Mouse (Mus musculus): ENCODE data around the gene Lcn8.
A peak's percentile ranks its signal among the peaks of the same experiment; 100 is the strongest.
"Not testable (repeated sequence)": the region's sequence is repeated elsewhere in the genome, so short reads cannot be mapped to it uniquely, and the experiment has no call there.

The Lcn8 gene

GRCm38 (mm10) chr2:25666516-25666915, 13.6 kb downstream of the Lcn8 start:
- DNase-seq, result no peak

GRCm38 (mm10) chr2:25676486-25676885, 23.6 kb downstream of the Lcn8 start, which contains the start of gene Lcn6:
Gene Lcn6, plus strand, starts transcription at chr2:25676786.
- no peak for DNase-seq

GRCm38 (mm10) chr2:25679559-25679958, 26.6 kb downstream of the Lcn8 start:
- DNase-seq, result no peak

- DNase-seq, result no peak
Measured at GRCm38 (mm10) chr2:25682426-25682825, 29.5 kb downstream of the Lcn8 start, which contains the start of gene Lcn10. Gene Lcn10, plus strand, starts transcription at chr2:25682726.

- DNase-seq, result no peak
Measured at GRCm38 (mm10) chr2:25686941-25687340, 34.0 kb downstream of the Lcn8 start.

GRCm38 (mm10) chr2:25694605-25695004, 41.7 kb downstream of the Lcn8 start:
- DNase-seq, result peak; percentile 79 to 91

GRCm38 (mm10) chr2:25696951-25697350, 44.0 kb downstream of the Lcn8 start:
- DNase-seq, result no peak

- DNase-seq, result no peak
Measured at GRCm38 (mm10) chr2:25698696-25699095, 45.8 kb downstream of the Lcn8 start.

- not testable (repeated sequence) for DNase-seq
Measured at GRCm38 (mm10) chr2:25699743-25700142, 46.8 kb downstream of the Lcn8 start, which contains the start of gene Obp2a. Gene Obp2a, plus strand, starts transcription at chr2:25700043.

GRCm38 (mm10) chr2:25701001-25701400, 48.1 kb downstream of the Lcn8 start:
- DNase-seq, result no peak

- no peak for DNase-seq
Measured at GRCm38 (mm10) chr2:25703706-25704105, 50.8 kb downstream of the Lcn8 start.

All from cerebellum, postnatal 14 days (tissue).